Mouse (Mus musculus): Measurements from ENCODE around the gene Nfia. TPM values are rescaled to one million over a fixed set of nuclear protein-coding genes. Genes with fewer than 3 reads are reported as not detected.

The Nfia gene
- polyA plus RNA-seq, 1 experiment = 8.1 TPM

- TF ChIP-seq POLR2A (IDR thresholded peaks at IDR 0.05; ENCODE audit: control insufficient read depth, low read depth, low read length) = no peak
- Histone ChIP-seq H3K4me1 (ENCODE audit: control insufficient read depth, insufficient read depth, low read length) (no peaks in the 10 kb centered on the region), H3K27ac (ENCODE audit: control insufficient read depth, insufficient read depth, low read depth, low read length) (no peak overlapping the region), H3K27me3 (ENCODE audit: control insufficient read depth, insufficient read depth, low read length) (no peaks in the 10 kb centered on the region), H3K4me3 (ENCODE audit: control insufficient read depth, low read depth, low read length) (no peak overlapping the region), H3K36me3 (ENCODE audit: control insufficient read depth, insufficient read depth, low read length) (no peaks in the 10 kb centered on the region)
Measured at GRCm38 (mm10) chr4:98047369-98047768, 274.8 kb downstream of the Nfia start.

DNA sequence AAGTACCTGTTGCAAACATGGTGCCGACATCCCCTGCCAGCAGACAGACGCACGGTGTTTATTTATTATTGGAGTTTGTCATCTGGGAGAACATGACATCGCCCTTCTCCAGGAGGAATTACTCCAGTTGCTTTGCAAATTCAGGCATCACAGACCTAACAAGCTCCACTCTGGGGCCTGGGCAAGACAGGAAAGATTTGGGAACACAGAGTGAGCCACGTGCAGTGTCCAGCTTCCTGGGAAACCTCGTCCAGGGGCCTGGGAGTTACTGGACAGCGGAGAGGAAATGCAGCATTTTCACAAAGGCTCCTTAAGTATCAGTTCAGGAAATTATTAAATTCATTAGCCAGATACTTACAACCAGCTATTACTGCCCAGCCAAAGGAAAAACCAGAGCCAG, 277.1 kb downstream of the Nfia start:
- Histone ChIP-seq H3K27ac (ENCODE audit: control insufficient read depth, insufficient read depth, low read depth, low read length) (no peak overlapping the region), H3K36me3 (ENCODE audit: control insufficient read depth, insufficient read depth, low read length) (no peaks in the 10 kb centered on the region), H3K27me3 (ENCODE audit: control insufficient read depth, insufficient read depth, low read length) (no peaks in the 10 kb centered on the region), H3K4me1 (ENCODE audit: control insufficient read depth, insufficient read depth, low read length) (no peaks in the 10 kb centered on the region), H3K4me3 (ENCODE audit: control insufficient read depth, low read depth, low read length) (no peak overlapping the region)
- no peak for TF ChIP-seq POLR2A (IDR thresholded peaks at IDR 0.05; ENCODE audit: control insufficient read depth, low read depth, low read length)
- TF ChIP-seq CTCF (IDR thresholded peaks at IDR 0.05; ENCODE audit: control insufficient read depth, insufficient read depth, insufficient replicate concordance, low read depth, low read length) = no peak

- Histone ChIP-seq H3K4me3 (ENCODE audit: control insufficient read depth, low read depth, low read length) (no peak overlapping the region), H3K27me3 (ENCODE audit: control insufficient read depth, insufficient read depth, low read length) (no peaks in the 10 kb centered on the region), H3K4me1 (ENCODE audit: control insufficient read depth, insufficient read depth, low read length) (no peaks in the 10 kb centered on the region), H3K27ac (ENCODE audit: control insufficient read depth, insufficient read depth, low read depth, low read length) (no peak overlapping the region), H3K36me3 (ENCODE audit: control insufficient read depth, insufficient read depth, low read length) (no peaks in the 10 kb centered on the region)
- TF ChIP-seq POLR2A (IDR thresholded peaks at IDR 0.05; ENCODE audit: control insufficient read depth, low read depth, low read length) (no peak), CTCF (IDR thresholded peaks at IDR 0.05; ENCODE audit: control insufficient read depth, insufficient read depth, insufficient replicate concordance, low read depth, low read length) (no peak)
Measured at GRCm38 (mm10) chr4:98050003-98050620, 277.6 kb downstream of the Nfia start.

DNA sequence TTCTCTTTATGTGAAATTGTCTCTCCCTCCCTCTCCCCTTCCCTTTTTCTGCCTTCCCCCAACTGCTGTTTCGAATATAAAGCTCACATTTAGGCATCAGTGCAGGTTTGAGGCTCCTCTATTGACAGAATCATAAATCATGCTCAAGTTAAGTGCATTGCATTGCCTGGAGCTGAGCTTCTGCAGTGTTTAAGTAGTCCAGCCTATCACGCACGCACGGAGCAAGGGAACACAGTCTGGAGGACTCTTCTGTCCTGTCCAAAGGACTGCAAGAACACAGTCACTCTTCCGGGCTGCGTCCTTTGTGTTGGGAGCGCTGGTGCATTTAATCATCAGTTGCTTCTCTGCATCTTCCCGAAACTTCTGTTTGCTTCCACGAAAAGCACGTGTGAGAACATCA, 278.2 kb downstream of the Nfia start:
- Histone ChIP-seq H3K27ac (ENCODE audit: control insufficient read depth, insufficient read depth, low read depth, low read length) (no peak overlapping the region), H3K4me3 (ENCODE audit: control insufficient read depth, low read depth, low read length) (no peak overlapping the region), H3K36me3 (ENCODE audit: control insufficient read depth, insufficient read depth, low read length) (no peaks in the 10 kb centered on the region), H3K27me3 (ENCODE audit: control insufficient read depth, insufficient read depth, low read length) (no peaks in the 10 kb centered on the region), H3K4me1 (ENCODE audit: control insufficient read depth, insufficient read depth, low read length) (no peaks in the 10 kb centered on the region)
- TF ChIP-seq CTCF (IDR thresholded peaks at IDR 0.05; ENCODE audit: control insufficient read depth, insufficient read depth, insufficient replicate concordance, low read depth, low read length) (no peak), POLR2A (IDR thresholded peaks at IDR 0.05; ENCODE audit: control insufficient read depth, low read depth, low read length) (no peak)

GRCm38 (mm10) chr4:98051326-98051725, 278.8 kb downstream of the Nfia start:
- no peaks in the 10 kb centered on the region for H3K4me1 ChIP-seq (ENCODE audit: control insufficient read depth, insufficient read depth, low read length)
- no peaks in the 10 kb centered on the region for H3K36me3 ChIP-seq (ENCODE audit: control insufficient read depth, insufficient read depth, low read length)
- no peaks in the 10 kb centered on the region for H3K27me3 ChIP-seq (ENCODE audit: control insufficient read depth, insufficient read depth, low read length)
- H3K27ac ChIP-seq (ENCODE audit: control insufficient read depth, insufficient read depth, low read depth, low read length) = no peak overlapping the region
- no peak overlapping the region for H3K4me3 ChIP-seq (ENCODE audit: control insufficient read depth, low read depth, low read length)
- TF ChIP-seq CTCF (IDR thresholded peaks at IDR 0.05; ENCODE audit: control insufficient read depth, insufficient read depth, insufficient replicate concordance, low read depth, low read length) = no peak

DNA sequence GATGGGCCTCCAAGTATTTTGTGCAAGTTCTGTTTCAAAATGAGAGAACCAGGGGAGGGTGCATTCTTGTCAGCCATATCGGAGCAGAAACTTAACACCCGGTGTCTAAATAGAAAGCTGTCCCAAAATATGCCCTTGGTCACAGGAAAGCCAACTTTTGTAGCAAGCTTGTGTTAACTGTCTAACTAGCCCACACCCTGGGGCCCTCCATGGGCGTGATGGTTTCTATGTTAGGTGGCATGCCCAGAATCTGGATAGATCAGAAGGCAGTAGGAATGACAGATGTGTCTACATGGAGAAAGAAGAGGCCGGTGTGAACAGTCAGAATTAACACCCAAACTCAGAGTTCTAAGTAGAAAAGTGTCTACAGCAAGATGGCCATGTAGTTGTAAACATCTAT, 282.5 kb downstream of the Nfia start:
- TF ChIP-seq POLR2A (IDR thresholded peaks at IDR 0.05; ENCODE audit: control insufficient read depth, low read depth, low read length) (no peak), CTCF (IDR thresholded peaks at IDR 0.05; ENCODE audit: control insufficient read depth, insufficient read depth, insufficient replicate concordance, low read depth, low read length) (no peak)
- no peak overlapping the region for H3K27ac ChIP-seq (ENCODE audit: control insufficient read depth, insufficient read depth, low read depth, low read length)
- H3K27me3 ChIP-seq (ENCODE audit: control insufficient read depth, insufficient read depth, low read length) = no peaks in the 10 kb centered on the region
- H3K4me3 ChIP-seq (ENCODE audit: control insufficient read depth, low read depth, low read length) = no peak overlapping the region
- H3K36me3 ChIP-seq (ENCODE audit: control insufficient read depth, insufficient read depth, low read length) = no peaks in the 10 kb centered on the region
- no peaks in the 10 kb centered on the region for H3K4me1 ChIP-seq (ENCODE audit: control insufficient read depth, insufficient read depth, low read length)

DNA sequence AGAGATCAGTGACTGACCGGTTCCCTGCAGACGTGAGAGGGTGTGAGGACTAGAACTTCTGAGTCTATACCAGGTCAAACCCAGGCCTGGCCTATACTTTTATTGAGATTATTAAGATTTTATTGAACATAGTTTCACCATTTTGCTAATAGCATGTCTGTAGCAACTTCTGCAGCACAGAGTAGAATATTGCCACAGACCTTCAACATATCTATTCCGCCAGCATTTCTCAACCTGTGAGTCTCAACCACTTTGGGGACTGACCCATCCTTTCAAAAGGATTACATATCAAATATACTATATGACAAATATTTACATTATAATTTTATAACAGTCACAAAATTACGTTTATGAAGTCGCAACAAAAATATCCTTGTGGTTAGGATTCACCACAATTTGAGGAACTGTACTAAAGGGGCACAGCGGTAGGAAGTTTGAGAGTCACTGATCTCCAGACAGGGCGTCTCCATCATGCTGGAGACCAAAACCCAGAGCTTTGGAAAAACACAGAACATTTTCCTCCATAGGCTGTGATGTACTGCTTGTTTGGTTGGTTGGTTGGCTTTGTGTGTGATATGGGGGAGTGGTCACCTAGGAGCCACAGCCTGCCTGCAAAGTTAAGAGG, 284.0 kb downstream of the Nfia start:
- no peaks in the 10 kb centered on the region for H3K4me1 ChIP-seq (ENCODE audit: control insufficient read depth, insufficient read depth, low read length)
- no peak overlapping the region for H3K27ac ChIP-seq (ENCODE audit: control insufficient read depth, insufficient read depth, low read depth, low read length)
- no peaks in the 10 kb centered on the region for H3K36me3 ChIP-seq (ENCODE audit: control insufficient read depth, insufficient read depth, low read length)
- TF ChIP-seq CTCF (IDR thresholded peaks at IDR 0.05; ENCODE audit: control insufficient read depth, insufficient read depth, insufficient replicate concordance, low read depth, low read length) = no peak
- TF ChIP-seq POLR2A (IDR thresholded peaks at IDR 0.05; ENCODE audit: control insufficient read depth, low read depth, low read length) = no peak
- no peaks in the 10 kb centered on the region for H3K27me3 ChIP-seq (ENCODE audit: control insufficient read depth, insufficient read depth, low read length)
- no peak overlapping the region for H3K4me3 ChIP-seq (ENCODE audit: control insufficient read depth, low read depth, low read length)
